Mouse (Mus musculus): Measurements from ENCODE around the gene Ifitm3.
"Not testable (repeated sequence)": the region's sequence is repeated elsewhere in the genome, so short reads cannot be mapped to it uniquely, and the experiment has no call there.

The Ifitm3 gene

GRCm38 (mm10) chr7:141036624-141037023 is 26.1 kb upstream of the Ifitm3 start:
- DNase-seq (ENCODE audit: low read depth, low spot score), result not testable (repeated sequence)

GRCm38 (mm10) chr7:141032458-141033167 is 22.0 kb upstream of the Ifitm3 start:
- DNase-seq (ENCODE audit: low read depth, low spot score), result no peak

GRCm38 (mm10) chr7:141030390-141030789 is 19.8 kb upstream of the Ifitm3 start:
- DNase-seq (ENCODE audit: low read depth, low spot score), result no peak

- DNase-seq (ENCODE audit: low read depth, low spot score), result no peak
Observed at GRCm38 (mm10) chr7:141028831-141029230, 18.3 kb upstream of the Ifitm3 start, which contains the start of gene Gm17387. Gene Gm17387 (plus strand): TSS chr7:141029131.

GRCm38 (mm10) chr7:141026740-141027098 is 16.1 kb upstream of the Ifitm3 start:
- no peak for DNase-seq (ENCODE audit: low read depth, low spot score)

- DNase-seq (ENCODE audit: low read depth, low spot score), result no peak
Observed at GRCm38 (mm10) chr7:141026097-141026739, 15.6 kb upstream of the Ifitm3 start.

- DNase-seq (ENCODE audit: low read depth, low spot score), result no peak
Observed at GRCm38 (mm10) chr7:141024865-141025838, 14.6 kb upstream of the Ifitm3 start.

- no peak for DNase-seq (ENCODE audit: low read depth, low spot score)
Observed at GRCm38 (mm10) chr7:141021489-141022449, 11.2 kb upstream of the Ifitm3 start.

- DNase-seq (ENCODE audit: low read depth, low spot score), result no peak
Observed at GRCm38 (mm10) chr7:141019028-141019427, 8.5 kb upstream of the Ifitm3 start.

- DNase-seq (ENCODE audit: low read depth, low spot score), result not testable (repeated sequence)
Observed at GRCm38 (mm10) chr7:141017824-141018223, 7.3 kb upstream of the Ifitm3 start, which contains the start of gene Ifitm6. Gene Ifitm6 (minus strand): TSS chr7:141017924.

GRCm38 (mm10) chr7:141016707-141017697 is 6.4 kb upstream of the Ifitm3 start:
- no peak for DNase-seq (ENCODE audit: low read depth, low spot score)

- DNase-seq (ENCODE audit: low read depth, low spot score), result no peak
Observed at GRCm38 (mm10) chr7:141011238-141011770, 734 bp upstream of the Ifitm3 start.

- DNase-seq (ENCODE audit: low read depth, low spot score), result no peak
Observed at GRCm38 (mm10) chr7:141009665-141010064, 905 bp downstream of the Ifitm3 start.

- DNase-seq (ENCODE audit: low read depth, low spot score), result peak; percentile 82
Observed at GRCm38 (mm10) chr7:141008938-141009660, 1.5 kb downstream of the Ifitm3 start.

GRCm38 (mm10) chr7:141008312-141008761 is 2.2 kb downstream of the Ifitm3 start:
- no peak for DNase-seq (ENCODE audit: low read depth, low spot score)

- DNase-seq (ENCODE audit: low read depth, low spot score), result no peak
Observed at GRCm38 (mm10) chr7:141006914-141007313, 3.7 kb downstream of the Ifitm3 start.

- no peak for DNase-seq (ENCODE audit: low read depth, low spot score)
Observed at GRCm38 (mm10) chr7:141006446-141006845, 4.1 kb downstream of the Ifitm3 start.

- no peak for DNase-seq (ENCODE audit: low read depth, low spot score)
Observed at GRCm38 (mm10) chr7:141003248-141004010, 7.1 kb downstream of the Ifitm3 start.
